In genomic region chr1:74390287-74390906, GRCm38 (mm10) we compare ENCODE assay signal across 8 mouse cellular contexts. TPM values are rescaled to one million over a fixed set of nuclear protein-coding genes. Genes with fewer than 3 reads are reported as not detected.
DNase-seq lines count a peak whose midpoint lies in the region; ATAC-seq and TF ChIP-seq lines count a peak whose summit lies in the region.

No protein-coding gene starts in this region.

- peaks cover 19% of the 10 kb centered on the region for H3K36me3 ChIP-seq in intestine, embryonic 16.5 days (ENCODE audit: control insufficient read depth, insufficient read depth, low read length)
- peaks cover 23% of the 10 kb centered on the region for H3K36me3 ChIP-seq in lung, embryonic 14.5 days (ENCODE audit: insufficient read depth)

- ATAC-seq in intestine, embryonic 16.5 days, result no peak; the same call in 1 of the 2 replicates
- no peak for ATAC-seq in lung, embryonic 14.5 days (ENCODE audit: insufficient read depth)
- peak; percentile 28 for ATAC-seq in neutrophil, adult 5-6 weeks (ENCODE audit: extremely low read depth, insufficient number of reproducible peaks, low FRiP score, poor library complexity, severe bottlenecking)
- ATAC-seq in activated CD4-positive, CD25-positive, alpha-beta regulatory T cell, adult 4 months, result no peak

- no peaks in the 10 kb centered on the region for H3K9me3 ChIP-seq in intestine, embryonic 16.5 days (ENCODE audit: control insufficient read depth, low read length)
- no peaks in the 10 kb centered on the region for H3K9me3 ChIP-seq in lung, embryonic 14.5 days (ENCODE audit: low read depth, low read length)

- H3K4me1 ChIP-seq in intestine, embryonic 16.5 days (ENCODE audit: control insufficient read depth, insufficient read depth, low read length), result peaks cover 41% of the 10 kb centered on the region
- H3K4me1 ChIP-seq in lung, embryonic 14.5 days (ENCODE audit: insufficient read depth), result peaks cover 12% of the 10 kb centered on the region

- no peaks in the 10 kb centered on the region for H3K27me3 ChIP-seq in intestine, embryonic 16.5 days (replicated peaks; ENCODE audit: control insufficient read depth, insufficient read depth, low read length)
- H3K27me3 ChIP-seq in lung, embryonic 14.5 days (ENCODE audit: insufficient read depth, low read length), result no peaks in the 10 kb centered on the region

- DNase-seq in ovary, adult 18-20 months (ENCODE audit: low spot score), result peak; percentile 36
- no peak for DNase-seq in ovary, postnatal 14 days (ENCODE audit: low spot score)
- DNase-seq in cerebellum, adult 9-11 months, result peak; percentile 63
- peak; percentile 70 for DNase-seq in gastrocnemius, postnatal 10 days
- peak; percentile 83 for DNase-seq in lung, embryonic 14.5 days

- TF ChIP-seq CTCF in lung, embryonic 14.5 days (IDR thresholded peaks at IDR 0.05; ENCODE audit: low read depth), result peak; percentile 79

- H3K4me2 ChIP-seq in intestine, embryonic 16.5 days (ENCODE audit: low read depth, low read length), result peak overlapping the region; percentile 57
- peak overlapping the region; percentile 98 for H3K4me2 ChIP-seq in lung, embryonic 14.5 days

- H3K4me3 ChIP-seq in intestine, embryonic 16.5 days (ENCODE audit: low read length), result peak overlapping the region; percentile 78
- peak overlapping the region; percentile 88 for H3K4me3 ChIP-seq in lung, embryonic 14.5 days (ENCODE audit: low read depth, low read length)

- H3K9ac ChIP-seq in intestine, embryonic 16.5 days (ENCODE audit: low read depth, low read length), result peak overlapping the region; percentile 98
- H3K9ac ChIP-seq in lung, embryonic 14.5 days, result peak overlapping the region; percentile 99

- H3K27ac ChIP-seq in intestine, embryonic 16.5 days (ENCODE audit: low read length), result peak overlapping the region; percentile 99
- H3K27ac ChIP-seq in lung, embryonic 14.5 days (ENCODE audit: low read depth), result peak overlapping the region; percentile 99

- 5% methylated on average over 21 of the region's 21 CpGs for WGBS in intestine, embryonic 16.5 days
- 5% methylated on average over 21 of the region's 21 CpGs for WGBS in lung, embryonic 14.5 days

RNA-seq across cellular contexts. Expression of gene Ctdsp1, which starts 0.9 kb away (rescaled TPM):
- total RNA-seq in gastrocnemius, postnatal 10 days (2021), result 100 to 1,000 TPM in 1 of 2 experiments, 10 to 100 TPM in 1; 99.4 to 103 TPM
- 69.4 and 72.3 TPM in 2 replicates for polyA plus RNA-seq in intestine, embryonic 16.5 days (2015; fragmentation: Nextera tagmentation; extraction: Ambion mirVana)
- polyA plus RNA-seq in lung, embryonic 14.5 days (2014; fragmentation: Nextera tagmentation; extraction: Ambion mirVana), result 99.4 and 102 TPM in 2 replicates
- total RNA-seq in neutrophil, adult 5-6 weeks (2017), result 66.9 and 67.8 TPM in 2 replicates
- polyA plus RNA-seq in activated CD4-positive, CD25-positive, alpha-beta regulatory T cell, adult 4 months (2017; shearing (Covaris generic)), result 10 to 100 TPM; 29.9 to 31.9 TPM

RNA-seq across cellular contexts. Expression of gene Slc11a1, which starts 15.4 kb away (rescaled TPM):
- 1 to 10 TPM; 2.5 to 5.2 TPM for total RNA-seq in gastrocnemius, postnatal 10 days (2021)
- 8.0 and 8.9 TPM in 2 replicates for polyA plus RNA-seq in intestine, embryonic 16.5 days (2015; fragmentation: Nextera tagmentation; extraction: Ambion mirVana)
- 3.1 and 3.5 TPM in 2 replicates for polyA plus RNA-seq in lung, embryonic 14.5 days (2014; fragmentation: Nextera tagmentation; extraction: Ambion mirVana)
- 148 and 164 TPM in 2 replicates for total RNA-seq in neutrophil, adult 5-6 weeks (2017)
- polyA plus RNA-seq in activated CD4-positive, CD25-positive, alpha-beta regulatory T cell, adult 4 months (2017; shearing (Covaris generic)), result under 1 TPM; 0.42 to 0.97 TPM

RNA-seq across cellular contexts. Expression of gene Vil1, which starts 18.8 kb away (rescaled TPM):
- under 1 TPM; 0.09 to 0.16 TPM for total RNA-seq in gastrocnemius, postnatal 10 days (2021)
- polyA plus RNA-seq in intestine, embryonic 16.5 days (2015; fragmentation: Nextera tagmentation; extraction: Ambion mirVana), result 207 and 244 TPM in 2 replicates
- polyA plus RNA-seq in lung, embryonic 14.5 days (2014; fragmentation: Nextera tagmentation; extraction: Ambion mirVana), result 0.42 and 0.43 TPM in 2 replicates
- not detected in 2 replicates for total RNA-seq in neutrophil, adult 5-6 weeks (2017)
- polyA plus RNA-seq in activated CD4-positive, CD25-positive, alpha-beta regulatory T cell, adult 4 months (2017; shearing (Covaris generic)), result under 1 TPM in 1 of 2 experiments, not detected in 1; 0.13 TPM

RNA-seq across cellular contexts. Expression of gene Catip, which starts 28.5 kb away (rescaled TPM):
- under 1 TPM; 0.16 to 0.36 TPM for total RNA-seq in gastrocnemius, postnatal 10 days (2021)
- polyA plus RNA-seq in intestine, embryonic 16.5 days (2015; fragmentation: Nextera tagmentation; extraction: Ambion mirVana), result 0.24 and 0.50 TPM in 2 replicates
- polyA plus RNA-seq in lung, embryonic 14.5 days (2014; fragmentation: Nextera tagmentation; extraction: Ambion mirVana), result 0.62 and 0.63 TPM in 2 replicates
- 0.86 TPM in 1 of 2 replicates, not detected in the other for total RNA-seq in neutrophil, adult 5-6 weeks (2017)
- polyA plus RNA-seq in activated CD4-positive, CD25-positive, alpha-beta regulatory T cell, adult 4 months (2017; shearing (Covaris generic)), result not detected

Comparison
In these comparisons a context has a peak if more than half of its experiments do, and no peak if none do; other contexts are left out.
1. RNA of gene Vil1, which starts 18.8 kb away (polyA plus RNA-seq): 207 to 244 TPM in intestine, embryonic 16.5 days; 0.42 to 0.43 TPM in lung, embryonic 14.5 days and 0.13 TPM in activated CD4-positive, CD25-positive, alpha-beta regulatory T cell, adult 4 months; every median in the first group is over 100 times any median in the second.